Mouse (Mus musculus) layer of hippocampus, adult 2 months (tissue): ENCODE measurements around the gene Tax1bp1. TPM values are rescaled to one million over a fixed set of nuclear protein-coding genes. Genes with fewer than 3 reads are reported as not detected.
"Not testable (repeated sequence)": the region's sequence is repeated elsewhere in the genome, so short reads cannot be mapped to it uniquely, and the experiment has no call there.

Source experiments
- DNase-seq, 2 experiments: peaks; one replicate each; pipeline ENCODE4 v3.0.0; 2022; ENCODE audit warnings: low spot score in 2 of 2
- H3K27ac ChIP-seq: fragments of 200-600 bp; 2 replicates; pipeline ENCODE4 v1.8.1; 2022
- H3K4me3 ChIP-seq: fragments of 200-600 bp; 2 replicates; pipeline ENCODE4 v1.8.1; 2022; ENCODE audit warnings: mild to moderate bottlenecking
- CTCF ChIP-seq: fragments of 200-600 bp; conservative IDR thresholded peaks from 2 replicates; pipeline ENCODE4 v1.8.1; 2022; ENCODE audit warnings: antibody characterized with exemption, mild to moderate bottlenecking, moderate library complexity
- long read RNA-seq, 2 experiments: library from polyadenylated mRNA; stranded (forward); transcript quantifications; one replicate each; pipeline ENCODE4 v2.0.0; 2021; ENCODE audit warnings: borderline mapping rate in 2 of 2
- total RNA-seq, 2 experiments: library from RNA; stranded (reverse); gene quantifications; 2 replicates each; pipeline ENCODE4 v1.2.3; 2021

Gene Tax1bp1
- 100 to 1,000 TPM; 126 to 134 TPM for total RNA-seq
- long read RNA-seq, experiment 1, transcript Tax1bp1-201 (18 exons, 3,285 nt), result major isoform, 111 of 138 reads
- long read RNA-seq, experiment 1, partial matches to known transcripts, result 7 of 138 reads
- long read RNA-seq, experiment 1, other reads (novel, unspliced or antisense), result 20 of 138 reads
- long read RNA-seq, experiment 2, transcript Tax1bp1-201 (18 exons, 3,285 nt), result major isoform, 159 of 201 reads
- long read RNA-seq, experiment 2, partial matches to known transcripts, result 16 of 201 reads
- long read RNA-seq, experiment 2, other reads (novel, unspliced or antisense), result 26 of 201 reads

DNA sequence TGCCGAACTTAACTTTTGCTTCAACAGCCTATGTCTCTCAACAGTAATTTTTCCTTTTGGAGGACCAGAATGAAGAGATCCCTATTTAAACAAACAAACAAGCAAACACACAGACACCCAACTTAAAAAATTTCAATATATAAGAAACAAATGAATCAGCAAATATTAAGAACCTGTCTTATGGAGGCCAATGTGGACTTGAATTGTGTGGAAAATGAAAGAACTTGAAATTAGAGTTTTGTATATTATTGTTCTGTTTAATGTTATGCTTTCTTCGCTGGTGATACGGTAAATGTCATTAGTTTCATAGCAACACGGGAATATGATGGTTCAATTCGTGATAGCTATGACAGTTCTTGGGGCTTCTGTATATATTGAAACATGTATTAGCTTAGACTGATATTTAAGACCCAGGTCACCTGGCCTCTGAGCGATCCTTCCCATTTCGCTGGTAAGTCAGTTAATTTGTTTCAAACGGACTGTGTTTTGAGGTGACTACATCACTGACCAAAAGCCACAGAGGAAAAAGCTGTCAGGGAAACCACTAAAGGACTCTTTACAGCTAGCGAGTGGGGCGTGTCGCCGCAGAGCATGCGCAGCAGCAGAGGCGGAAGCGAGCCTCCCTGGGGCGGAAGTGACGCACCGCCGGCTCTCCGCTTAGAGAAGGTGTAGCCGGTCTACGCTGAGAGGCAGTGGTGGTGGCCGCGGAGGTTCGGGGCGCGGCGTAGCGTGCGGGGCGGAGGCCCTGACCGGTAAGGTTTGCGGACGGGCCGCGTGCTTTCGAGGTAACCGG lies at the start of gene Tax1bp1:
Gene Tax1bp1 (plus strand): TSS at position 626 of the 793 bp plus-strand sequence.
- Histone ChIP-seq H3K27ac (peak within 1 kb of the TSS; percentile 98), H3K4me3 (peak within 1 kb of the TSS; percentile 84)
- peak; percentile 92 to 93 for DNase-seq
- 0 out of 2 replicates have a peak, but pooled peaks have one; percentile 8 for TF ChIP-seq CTCF

DNA sequence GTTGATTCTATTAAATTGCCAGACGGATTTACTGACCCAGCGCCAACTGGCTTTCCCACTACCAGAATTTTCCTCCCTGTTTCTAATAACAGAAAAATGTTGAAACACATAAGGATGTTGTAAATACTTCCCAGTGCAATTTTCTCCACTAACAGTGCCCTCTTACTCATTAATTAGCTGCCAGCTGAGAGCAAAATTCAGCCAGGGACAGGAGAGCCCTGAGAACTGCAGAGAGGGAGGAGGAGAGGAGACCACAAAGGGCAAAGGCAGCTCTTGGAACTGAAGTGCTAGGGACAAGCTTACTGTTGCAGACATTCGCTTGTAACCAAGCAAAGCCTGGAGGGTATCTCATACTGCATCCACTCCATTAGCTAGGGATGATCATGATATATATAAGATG lies 45.9 kb upstream of the Tax1bp1 start:
- no peak for DNase-seq
- TF ChIP-seq CTCF, result no peak
- Histone ChIP-seq H3K4me3 (no peak overlapping the region), H3K27ac (no peak overlapping the region)

DNA sequence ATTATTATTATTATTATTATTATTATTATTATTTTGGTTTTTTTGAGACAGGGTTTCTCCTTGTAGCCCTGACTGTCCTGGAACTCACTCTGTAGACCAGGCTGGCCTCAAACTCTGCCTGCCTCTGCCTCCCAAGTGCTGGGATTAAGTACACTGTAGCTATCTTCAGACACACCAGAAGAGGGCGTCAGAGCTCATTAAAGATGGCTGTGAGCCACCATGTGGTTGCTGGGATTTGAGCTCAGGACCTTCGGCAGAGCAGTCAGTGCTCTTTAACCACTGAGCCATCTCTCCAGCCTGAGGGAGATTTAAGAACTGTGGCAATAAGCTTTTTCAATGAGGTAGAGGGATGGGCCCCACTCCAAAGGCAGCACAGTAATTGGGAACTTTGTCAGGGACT lies 43.7 kb upstream of the Tax1bp1 start:
- peak; percentile 27 for TF ChIP-seq CTCF

DNA sequence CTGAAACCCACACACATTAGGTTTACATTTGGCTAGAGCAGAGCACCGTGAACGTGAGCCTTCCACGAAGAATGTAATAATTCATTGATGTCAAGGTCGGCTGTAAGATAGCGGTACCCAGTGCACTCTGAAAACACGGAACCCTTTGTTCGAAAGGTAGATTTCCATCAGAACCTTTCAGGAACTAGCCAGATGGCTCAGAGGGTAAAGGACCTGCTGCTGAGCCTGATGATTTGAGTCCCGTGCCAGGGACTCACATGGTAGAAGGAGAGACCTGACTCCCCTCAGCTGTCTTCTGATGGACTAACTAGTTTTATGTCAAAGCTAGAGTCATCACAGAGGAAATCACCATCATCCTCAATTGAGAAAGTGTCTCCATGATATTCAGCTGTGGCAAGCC lies 41.7 kb upstream of the Tax1bp1 start:
- DNase-seq, result no peak
- no peak for TF ChIP-seq CTCF
- Histone ChIP-seq H3K4me3 (no peak overlapping the region), H3K27ac (no peak overlapping the region)

More for the DNA sequence above, 43.7 kb upstream of the Tax1bp1 start:
- H3K27ac ChIP-seq, H3K4me3 ChIP-seq, DNase-seq: not testable (repeated sequence)

DNA sequence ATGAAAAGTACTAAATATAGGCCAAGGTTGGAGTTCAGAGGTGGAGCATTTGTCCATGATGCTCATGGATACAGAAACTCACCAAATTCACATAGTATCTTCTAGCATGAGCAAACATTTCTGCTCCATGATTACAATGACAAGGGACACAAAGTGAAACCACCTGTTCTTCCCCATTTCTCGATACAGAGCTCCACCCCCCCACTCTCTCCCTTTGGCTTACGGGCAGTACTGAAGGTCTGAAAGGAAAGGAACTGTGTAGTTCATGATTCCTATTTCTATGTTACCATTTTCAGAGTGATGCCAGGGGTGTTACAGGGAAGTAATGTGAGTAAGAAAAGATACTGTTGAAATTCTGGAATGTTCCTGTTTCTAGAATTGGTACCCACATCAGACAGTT lies 41.0 kb upstream of the Tax1bp1 start:
- Histone ChIP-seq H3K27ac (no peak overlapping the region), H3K4me3 (no peak overlapping the region)
- TF ChIP-seq CTCF, result no peak
- no peak for DNase-seq

DNA sequence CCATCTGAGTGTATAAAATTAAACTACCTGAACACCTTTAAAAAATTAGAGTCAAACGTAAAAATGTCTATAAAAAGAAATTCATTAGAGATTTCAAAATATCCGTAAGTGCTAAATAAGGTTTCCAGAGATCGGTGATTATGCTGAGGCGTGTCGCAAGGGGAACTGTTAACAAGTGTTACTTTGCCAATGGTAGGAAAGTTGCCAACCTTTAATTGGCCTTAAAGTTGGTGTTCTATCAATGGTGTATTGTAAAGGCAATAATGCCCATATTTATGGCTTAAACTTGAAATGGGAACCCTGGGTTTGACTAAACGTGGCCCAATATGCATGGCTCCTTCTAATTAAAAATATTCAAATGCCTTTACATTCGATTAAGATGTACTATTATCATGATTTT lies 39.8 kb upstream of the Tax1bp1 start:
- no peak for DNase-seq
- Histone ChIP-seq H3K27ac (no peak overlapping the region), H3K4me3 (no peak overlapping the region)
- TF ChIP-seq CTCF, result no peak

DNA sequence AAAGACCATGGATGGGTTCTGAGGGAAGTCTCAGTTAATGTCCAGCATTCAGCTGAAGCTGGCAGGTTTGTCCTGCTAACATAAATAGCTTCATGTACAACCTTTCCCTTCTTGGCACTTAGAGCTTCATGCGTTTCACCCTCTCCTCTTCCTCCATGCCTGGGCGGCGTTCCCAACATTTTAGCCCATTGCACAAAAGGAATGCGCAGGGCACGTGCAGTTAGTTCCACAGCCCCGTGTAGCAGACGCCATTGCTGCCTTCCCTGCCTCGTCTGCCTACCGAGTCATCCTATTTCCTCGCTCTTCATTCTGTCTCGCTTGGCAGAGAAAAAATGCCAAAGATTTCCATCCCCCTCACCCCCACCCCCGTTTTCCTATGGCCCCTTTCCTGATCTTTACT lies 39.0 kb upstream of the Tax1bp1 start:
- DNase-seq, result no peak
- no peak for TF ChIP-seq CTCF
- Histone ChIP-seq H3K4me3 (no peak overlapping the region), H3K27ac (no peak overlapping the region)

DNA sequence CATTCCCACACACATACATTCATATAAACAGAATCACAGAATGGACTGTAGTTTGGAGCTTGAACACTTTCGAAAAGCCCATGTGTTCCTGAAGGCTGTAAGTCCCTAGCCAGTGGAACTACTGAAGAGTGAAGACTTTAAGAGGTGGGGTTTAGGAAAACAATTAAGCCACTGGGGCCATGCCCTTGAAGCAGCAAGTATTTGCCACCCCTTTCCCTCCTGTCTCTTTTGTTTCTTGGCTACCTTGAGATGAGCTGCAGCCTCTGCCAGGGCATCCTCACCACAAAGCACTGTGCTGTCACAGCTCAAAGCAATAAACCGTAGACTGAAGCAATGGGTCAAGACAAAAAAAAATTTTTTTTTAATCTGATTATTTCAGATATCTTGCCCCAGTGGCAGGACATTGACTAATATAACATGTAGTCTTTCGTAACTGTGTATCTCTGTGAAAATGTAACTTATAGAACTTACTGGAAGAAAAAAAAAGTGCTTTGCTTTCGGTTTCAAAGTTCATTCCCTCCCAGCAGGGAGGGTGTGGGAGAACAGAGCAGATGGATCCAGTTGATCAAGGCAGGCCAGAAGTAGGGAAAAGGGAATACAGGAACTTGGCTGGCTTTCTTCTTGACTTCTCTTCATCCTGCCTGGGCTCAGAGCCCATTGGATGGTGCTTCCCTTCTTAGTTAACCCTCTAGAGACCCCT lies 38.2 kb upstream of the Tax1bp1 start:
- TF ChIP-seq CTCF, result no peak
- DNase-seq, result no peak
- no peak overlapping the region for H3K27ac ChIP-seq
- no peak overlapping the region for H3K4me3 ChIP-seq

DNA sequence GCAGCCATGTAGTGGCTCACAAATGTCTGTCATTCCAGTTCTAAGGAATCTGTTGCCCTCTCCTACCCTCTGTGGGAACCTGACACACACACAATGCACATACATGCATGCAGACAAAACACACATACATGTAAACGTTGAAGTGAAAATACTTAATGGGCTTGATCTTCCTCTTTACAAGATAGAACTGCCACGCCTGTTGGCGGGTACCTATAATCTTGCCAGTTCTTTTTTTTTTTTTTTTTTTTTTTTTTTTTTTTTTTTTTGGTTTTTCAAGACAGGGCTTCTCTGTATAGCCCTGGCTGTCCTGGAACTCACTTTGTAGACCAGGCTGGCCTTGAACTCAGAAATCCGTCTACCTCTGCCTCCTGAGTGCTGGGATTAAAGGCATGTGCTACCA lies 36.0 kb upstream of the Tax1bp1 start:
- H3K4me3 ChIP-seq, DNase-seq, H3K27ac ChIP-seq: not testable (repeated sequence)

DNA sequence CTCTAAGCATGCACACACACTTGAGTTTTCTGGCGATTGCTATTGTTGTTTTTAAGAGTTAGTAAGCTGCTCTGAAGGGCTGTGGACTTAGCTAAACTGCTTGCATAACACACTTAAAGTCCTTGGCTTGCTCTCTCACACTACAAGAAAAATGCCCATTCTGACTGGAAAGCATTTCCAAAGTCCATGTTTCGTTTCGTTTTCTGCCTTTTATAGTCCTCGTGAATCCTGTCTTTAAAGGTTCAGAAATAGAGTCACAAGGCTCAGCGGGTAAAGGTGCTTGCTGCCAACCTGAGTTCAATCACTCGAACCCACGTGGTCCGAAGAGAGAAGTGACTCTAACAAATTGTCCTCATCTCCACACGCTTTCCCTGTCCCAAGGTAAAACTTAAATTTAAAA lies 34.0 kb upstream of the Tax1bp1 start:
- DNase-seq, result no peak
- Histone ChIP-seq H3K27ac (no peak overlapping the region), H3K4me3 (no peak overlapping the region)
- no peak for TF ChIP-seq CTCF

DNA sequence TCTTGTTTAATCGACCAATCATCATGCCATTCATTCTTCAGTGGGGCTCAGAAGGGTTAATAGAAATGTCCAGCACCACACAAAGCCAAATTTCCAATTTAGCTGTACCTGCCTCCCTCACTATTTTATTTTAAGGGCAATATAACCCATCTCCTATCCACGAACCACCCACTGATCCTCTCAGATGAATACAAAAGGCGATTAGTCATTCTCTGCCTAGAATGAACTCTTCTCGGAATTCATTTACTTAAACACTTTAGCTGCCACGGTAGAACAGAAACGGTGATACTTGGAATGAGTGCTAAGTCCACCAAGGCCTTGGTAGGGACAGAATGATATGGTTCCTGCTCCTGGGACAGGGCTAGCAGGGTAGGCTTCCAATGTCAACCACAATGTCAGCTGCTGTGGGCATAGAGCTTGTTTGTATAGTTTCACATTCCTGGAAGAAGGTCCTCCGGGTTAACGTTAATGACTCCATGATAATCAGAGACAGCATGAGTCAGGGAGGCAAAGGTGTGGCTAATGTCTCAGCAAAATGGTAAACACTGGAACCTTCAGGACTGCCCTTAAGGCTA lies 33.0 kb upstream of the Tax1bp1 start:
- Histone ChIP-seq H3K4me3 (no peak overlapping the region), H3K27ac (no peak overlapping the region)
- no peak for TF ChIP-seq CTCF
- no peak for DNase-seq

DNA sequence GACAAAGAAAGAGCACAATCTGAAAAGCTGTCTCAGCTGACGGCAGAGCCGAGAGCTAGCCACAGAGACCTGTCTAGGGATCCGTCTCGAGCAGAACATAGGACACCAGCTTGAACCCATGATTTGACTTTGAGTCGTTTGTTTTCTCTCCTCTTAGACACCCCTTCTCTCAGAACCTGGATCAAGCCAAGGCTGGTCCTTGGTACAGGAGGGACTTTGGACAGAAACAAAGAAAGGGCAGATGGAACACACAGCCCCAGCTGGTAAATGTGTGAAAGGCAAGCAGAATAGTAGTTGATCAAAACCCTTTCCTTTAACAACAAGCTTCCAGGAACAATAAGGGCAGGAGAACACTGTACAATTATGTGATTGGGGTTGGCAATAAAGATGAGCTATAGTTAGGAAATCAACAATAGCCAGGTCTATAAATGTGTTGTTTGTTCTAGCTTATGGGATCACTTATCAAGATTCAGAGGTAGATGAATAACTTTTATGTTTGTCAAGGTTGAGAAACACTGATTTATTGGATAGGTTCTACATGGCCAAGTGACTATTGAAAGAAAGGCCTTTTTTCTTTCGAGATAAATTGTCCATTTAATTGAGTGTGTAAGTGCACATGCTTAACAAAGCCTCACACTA lies 31.6 kb upstream of the Tax1bp1 start:
- TF ChIP-seq CTCF, result no peak
- no peak overlapping the region for H3K4me3 ChIP-seq
- no peak overlapping the region for H3K27ac ChIP-seq
- DNase-seq, result no peak
